Mouse (Mus musculus): Measurements from ENCODE around the gene Slc10a1.
A peak's percentile ranks its signal among the peaks of the same experiment; 100 is the strongest.

The Slc10a1 gene

GRCm38 (mm10) chr12:80968605-80969004 is at the start of gene Slc10a1:
TSS of gene Slc10a1 (minus strand) at chr12:80968705.
- DNase-seq: no peak

DNA sequence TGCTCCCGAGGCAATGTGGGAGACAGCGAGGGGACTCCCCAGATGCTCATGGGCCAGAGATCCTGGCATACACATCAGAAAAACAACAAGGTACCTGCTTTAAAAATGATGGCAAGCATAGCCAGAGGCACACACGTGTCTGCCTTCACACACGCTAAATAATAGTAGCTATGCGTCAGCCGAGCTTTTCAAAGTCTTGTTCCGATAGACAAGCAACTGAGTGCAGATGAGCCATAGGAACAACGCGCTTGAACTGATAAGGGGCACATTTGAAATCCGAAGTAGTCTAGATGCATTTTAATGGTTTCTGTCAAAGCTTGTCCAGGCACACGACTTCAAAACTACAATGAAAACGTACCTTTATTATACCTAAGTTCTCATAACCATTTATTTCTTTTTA is 49.1 kb upstream of the Slc10a1 start:
- DNase-seq: no peak

DNA sequence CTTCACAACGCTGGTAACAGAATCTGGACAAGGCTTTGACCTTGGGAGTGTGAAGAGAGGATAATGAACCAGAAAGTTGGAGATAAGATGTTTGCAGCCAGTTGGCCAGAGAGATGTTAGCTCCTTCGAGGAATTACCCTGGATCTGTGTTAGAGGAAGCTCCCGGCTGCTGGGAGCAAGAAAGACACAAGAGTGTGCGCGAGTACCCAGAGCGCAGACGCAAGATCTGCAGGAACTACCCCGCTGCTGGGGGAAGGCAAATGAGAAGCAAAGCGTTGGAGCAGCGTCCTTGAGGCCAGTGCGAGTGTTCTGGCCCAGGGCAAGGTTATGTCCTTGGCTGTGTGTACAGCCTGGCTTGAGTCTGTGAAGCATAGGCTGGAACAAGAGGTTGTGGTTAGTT is 45.0 kb upstream of the Slc10a1 start:
- no peak for DNase-seq

DNA sequence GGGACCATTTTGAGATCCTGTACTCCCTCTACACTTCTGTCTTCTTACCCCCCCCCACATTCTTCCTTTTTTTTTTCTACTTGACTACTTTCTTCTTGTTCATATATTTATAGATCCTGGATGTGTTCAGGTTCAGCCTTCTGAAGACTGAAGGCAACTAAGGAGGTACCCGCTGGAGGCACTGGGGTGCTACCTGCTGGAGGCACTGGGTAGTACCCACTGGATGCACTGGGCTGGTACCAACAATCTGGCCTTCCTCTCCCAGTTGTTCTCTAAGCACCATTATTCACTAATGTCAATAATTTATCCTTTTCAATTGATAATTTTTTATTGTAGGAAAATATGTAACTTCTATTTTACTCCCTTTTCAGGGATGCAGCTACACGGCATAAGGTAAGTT is 43.5 kb upstream of the Slc10a1 start:
- DNase-seq: no peak

DNA sequence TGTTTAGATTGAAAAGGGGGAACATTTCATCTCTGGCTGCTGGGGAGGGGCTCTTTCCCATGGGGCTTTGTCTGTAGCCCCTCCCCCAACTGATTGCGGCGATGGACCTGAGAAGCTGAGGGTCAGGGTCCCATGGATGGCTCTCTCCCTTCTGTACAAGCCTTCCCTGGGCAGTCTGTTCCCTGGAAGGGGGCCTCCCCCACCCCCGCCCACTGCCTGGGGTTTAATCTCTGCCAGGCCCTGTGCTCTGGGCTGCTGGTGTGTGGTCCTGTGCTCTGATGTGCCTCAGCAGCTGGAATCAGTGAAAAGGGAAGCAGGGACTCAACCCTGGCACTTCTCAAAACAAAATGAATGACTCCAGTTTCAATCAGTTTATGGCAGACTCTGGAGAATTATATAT is 41.3 kb upstream of the Slc10a1 start:
- no peak for DNase-seq

DNA sequence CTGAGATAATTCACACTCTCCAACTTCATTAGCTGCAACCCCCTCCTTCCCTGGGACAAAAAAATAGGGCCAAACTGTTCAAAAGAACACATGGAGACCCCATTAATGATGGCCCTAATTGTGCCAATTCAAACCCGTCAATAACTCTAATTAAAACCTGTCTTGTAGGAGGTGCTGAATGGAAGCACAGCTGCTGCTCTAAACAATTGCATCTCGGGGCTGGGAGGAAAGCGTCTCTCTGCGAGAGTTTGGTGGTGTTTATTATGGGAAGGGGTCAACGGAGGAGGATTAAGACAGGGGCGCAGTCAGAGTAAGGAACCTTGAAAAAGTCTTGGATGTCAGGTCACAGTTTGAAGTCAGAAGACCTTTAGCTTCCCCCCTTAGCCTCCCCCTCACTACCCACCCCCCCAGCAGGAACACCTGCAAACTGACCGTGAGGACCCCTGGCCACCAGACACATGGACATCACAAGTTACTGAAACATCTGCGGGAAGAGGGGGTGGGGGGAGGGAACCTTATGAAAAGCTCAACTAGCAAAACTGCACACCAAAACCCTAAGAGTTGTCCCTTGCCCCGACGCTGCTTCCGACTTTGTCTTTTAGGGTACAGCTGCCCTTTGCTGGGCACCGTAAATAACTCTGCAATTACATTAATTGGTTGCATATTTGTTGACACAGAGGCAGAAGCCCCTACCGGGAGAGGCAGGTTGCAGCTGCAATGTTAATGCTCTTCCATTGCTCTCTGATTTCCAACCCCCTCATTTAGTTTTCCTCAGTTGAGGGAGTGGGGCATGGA is 34.5 kb upstream of the Slc10a1 start:
- DNase-seq: no peak

- DNase-seq: no peak
Measured at GRCm38 (mm10) chr12:81000924-81001323, 32.4 kb upstream of the Slc10a1 start.

GRCm38 (mm10) chr12:80998528-80999221 is 30.2 kb upstream of the Slc10a1 start:
- DNase-seq: peak; percentile 54 to 61

- no peak for DNase-seq
Measured at GRCm38 (mm10) chr12:80997652-80998051, 29.1 kb upstream of the Slc10a1 start.

DNA sequence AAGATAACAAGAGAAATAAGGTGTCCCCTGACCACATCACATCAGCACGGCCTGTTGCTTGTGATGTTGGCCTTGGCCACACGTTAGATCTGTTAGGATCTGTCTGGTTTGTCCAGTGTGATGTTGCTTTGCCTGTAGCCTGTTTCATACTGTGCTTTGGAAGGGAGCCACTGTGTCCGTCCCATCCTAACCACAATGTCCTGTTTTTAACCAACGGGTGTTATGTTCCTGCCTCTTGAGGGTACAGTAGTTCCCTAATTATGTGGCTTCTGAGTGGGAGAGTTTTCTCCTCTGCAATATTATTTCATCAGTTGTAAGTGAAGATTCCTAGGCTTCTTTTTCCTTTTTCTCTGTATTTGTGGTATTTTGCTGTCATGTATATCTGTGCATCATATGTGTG is 26.8 kb upstream of the Slc10a1 start:
- DNase-seq: no peak

GRCm38 (mm10) chr12:80993773-80994172 is 25.3 kb upstream of the Slc10a1 start:
- DNase-seq: no peak

DNA sequence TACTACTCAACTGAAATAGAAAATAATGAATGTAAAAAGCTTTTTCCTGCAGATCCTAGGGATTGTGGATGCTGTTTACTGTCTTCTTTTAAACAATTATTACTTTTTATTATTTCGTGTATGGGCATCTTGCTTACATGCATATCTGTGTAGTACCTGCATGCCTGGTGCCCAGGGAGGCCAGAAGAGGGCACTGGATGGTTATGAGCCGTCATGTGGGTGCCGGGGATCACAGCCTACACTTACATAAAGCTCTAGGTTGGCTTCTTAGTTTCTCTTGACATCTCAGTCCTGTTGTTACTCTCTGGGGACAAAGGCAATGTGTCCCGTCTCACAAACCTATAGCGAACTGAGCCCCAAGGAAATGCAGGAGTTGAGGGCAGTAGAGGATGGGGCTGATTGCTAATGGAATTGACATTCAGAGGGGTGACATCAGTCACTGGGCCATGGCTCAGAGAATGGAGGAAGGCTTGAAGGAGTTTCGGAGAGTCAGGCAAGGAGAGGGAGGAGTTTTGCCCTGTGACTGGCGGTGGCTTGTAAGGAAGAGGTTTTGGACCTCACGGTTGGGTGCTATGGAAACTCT is 24.1 kb upstream of the Slc10a1 start:
- peak in 1 of 2 experiments; percentile 25 for DNase-seq

GRCm38 (mm10) chr12:80991806-80992205 is 23.3 kb upstream of the Slc10a1 start:
- DNase-seq: peak; percentile 64 to 68

- DNase-seq: no peak
Measured at GRCm38 (mm10) chr12:80990901-80991445, 22.5 kb upstream of the Slc10a1 start.

DNA sequence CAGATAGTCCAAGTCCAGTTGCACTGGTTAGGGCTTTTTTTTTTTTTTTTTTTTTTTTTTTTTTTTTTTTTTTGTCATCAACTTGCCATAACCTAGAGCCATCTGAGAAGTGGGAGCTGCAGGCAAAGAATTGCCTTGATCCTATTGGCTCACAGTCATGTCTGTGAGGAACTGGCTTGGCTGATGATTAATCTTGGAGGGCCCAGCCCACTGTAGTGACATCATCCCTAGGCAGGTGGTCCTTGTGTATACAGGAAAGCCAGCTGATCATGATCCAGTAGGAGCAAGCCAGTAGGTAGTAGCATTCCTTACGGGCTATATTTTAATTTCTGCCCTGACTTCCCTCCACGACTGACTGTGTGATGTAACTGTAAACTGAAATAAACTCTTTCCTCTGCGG is 19.8 kb upstream of the Slc10a1 start:
- DNase-seq: no peak

GRCm38 (mm10) chr12:80986628-80987027 is 18.1 kb upstream of the Slc10a1 start:
- no peak for DNase-seq

- no peak for DNase-seq
Measured at GRCm38 (mm10) chr12:80983695-80984094, 15.2 kb upstream of the Slc10a1 start.

GRCm38 (mm10) chr12:80982326-80982725 is 13.8 kb upstream of the Slc10a1 start:
- DNase-seq: peak; percentile 88 to 89

DNA sequence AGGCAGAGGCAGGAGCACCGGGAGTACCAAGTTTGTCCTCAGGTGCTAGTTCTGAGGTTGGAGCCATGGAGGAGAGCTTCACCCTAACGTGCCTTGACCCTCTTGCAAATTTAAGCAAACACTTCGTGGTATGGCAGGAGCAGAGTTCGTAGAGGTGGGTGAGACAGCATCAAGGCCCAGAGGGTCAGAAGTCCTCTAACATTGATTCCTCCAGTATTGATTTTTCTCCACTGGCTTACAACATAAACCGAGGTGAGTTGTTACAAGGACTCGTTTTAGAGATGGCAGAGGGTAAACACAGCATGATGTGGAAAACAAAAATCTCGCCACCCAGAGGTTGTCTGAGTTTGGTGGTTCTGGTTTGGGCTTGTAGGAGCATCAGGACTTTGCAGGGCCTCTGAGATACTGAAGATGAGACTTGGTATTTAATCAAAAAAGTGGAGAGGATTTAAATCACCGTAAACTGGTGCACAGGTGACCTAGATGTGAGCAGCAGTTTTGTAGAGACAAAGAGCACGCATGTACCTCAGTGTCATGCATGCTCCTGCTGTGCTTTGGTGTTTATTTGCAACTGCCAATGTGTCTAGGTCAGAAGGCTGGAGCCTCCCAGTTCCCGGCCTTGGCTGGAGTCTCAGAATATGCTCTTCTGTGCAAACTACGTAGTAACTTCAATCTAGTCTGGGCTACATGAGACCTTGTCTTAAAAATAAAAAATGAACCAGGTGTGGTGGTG is 7.6 kb upstream of the Slc10a1 start:
- DNase-seq: no peak

DNA sequence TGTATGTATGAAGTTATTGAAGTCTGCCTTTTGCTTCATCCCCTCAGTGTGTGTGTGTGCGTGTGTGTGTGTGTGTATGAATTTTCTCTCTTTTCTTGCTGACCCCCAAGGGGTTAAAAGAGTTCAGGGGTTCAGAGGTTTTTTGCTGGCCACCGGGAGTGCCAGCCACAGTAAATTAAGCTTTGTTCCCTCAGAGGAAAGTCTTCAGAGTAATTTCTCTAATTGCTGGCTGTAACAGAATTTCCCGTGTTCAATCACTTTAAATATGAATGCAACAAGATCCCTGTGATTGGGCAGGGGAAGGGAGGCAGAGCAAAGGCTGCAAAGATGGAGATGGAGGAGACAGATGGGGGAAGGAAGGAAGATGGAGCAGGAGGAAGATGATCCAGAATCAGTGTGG is 3.3 kb upstream of the Slc10a1 start:
- DNase-seq: no peak

DNA sequence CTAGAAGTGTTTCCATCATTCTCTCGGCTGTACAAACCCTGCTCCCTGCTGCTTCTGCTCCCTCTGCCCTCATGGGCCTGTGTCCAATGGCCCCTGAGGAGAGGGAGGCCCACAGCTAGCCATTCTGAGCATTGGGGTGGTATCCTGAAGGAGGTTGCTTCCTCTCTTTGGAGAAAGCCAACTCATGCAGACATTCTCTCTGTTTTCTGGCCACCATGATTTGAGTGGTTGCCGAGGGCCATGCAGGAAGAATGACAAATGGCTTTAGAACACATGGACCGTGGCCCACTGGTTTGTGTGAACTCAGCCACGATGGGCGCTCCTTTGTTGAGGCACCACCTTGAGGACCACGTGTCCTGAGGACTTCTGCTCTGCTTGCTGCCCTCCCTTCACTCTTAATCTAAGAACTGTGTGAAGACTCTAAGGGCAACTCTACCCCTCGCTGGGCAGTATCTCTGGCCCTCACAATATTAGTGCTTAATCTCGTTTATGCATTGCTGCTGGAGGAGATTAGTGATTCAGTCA is 1.7 kb upstream of the Slc10a1 start:
- no peak for DNase-seq

- DNase-seq: no peak
Measured at GRCm38 (mm10) chr12:80967918-80968317, 587 bp downstream of the Slc10a1 start.

All from B cell, adult 2 months (primary cell).